8 mouse cellular contexts compared by ENCODE assay signal in the genomic region with DNA sequence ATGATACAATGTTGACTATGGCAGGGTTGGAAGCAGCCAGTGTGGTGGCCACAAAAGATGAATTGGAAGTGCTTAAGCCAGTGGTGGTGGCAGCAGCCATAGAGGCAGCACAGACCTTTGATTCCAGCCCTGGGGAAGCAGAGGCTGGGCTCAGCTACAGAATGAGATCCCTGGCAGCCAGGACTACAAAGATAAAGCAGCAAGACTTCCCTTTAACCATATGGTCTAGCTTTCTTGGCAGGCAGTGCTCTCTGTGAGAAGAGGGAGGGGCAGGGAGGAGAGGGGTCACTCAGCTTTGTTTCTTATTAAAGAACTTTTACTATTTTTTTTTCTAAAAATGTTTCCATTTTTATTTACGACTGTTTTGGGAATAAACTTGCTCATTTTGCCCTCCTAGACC. TPM values are rescaled to one million over a fixed set of nuclear protein-coding genes. Genes with fewer than 3 reads are reported as not detected.
A peak's percentile ranks its signal among the peaks of the same experiment; 100 is the strongest.
DNase-seq lines count a peak whose midpoint lies in the region; ATAC-seq and TF ChIP-seq lines count a peak whose summit lies in the region.

No protein-coding gene starts in this region.

- H3K4me2 ChIP-seq in lung, postnatal 0 days (replicated peaks; ENCODE audit: low read depth, low read length) = no peak overlapping the region
- peak overlapping the region; percentile 10; the same call in 1 of the 2 replicates for H3K4me2 ChIP-seq in hindbrain, embryonic 16.5 days (ENCODE audit: low read length)

- ATAC-seq in lung, postnatal 0 days = no peak
- 0 out of 2 replicates have a peak, but pooled peaks have one; percentile 2 for ATAC-seq in hindbrain, embryonic 16.5 days
- no peak for ATAC-seq in granulocyte monocyte progenitor cell, adult 5-6 weeks (replicated peaks; ENCODE audit: poor library complexity, severe bottlenecking)

- H3K4me1 ChIP-seq in lung, postnatal 0 days (ENCODE audit: insufficient read depth, low read depth, low read length) = 0 out of 2 replicates have a peak, but pooled peaks cover 4% of the 10 kb centered on the region
- peaks cover 19% of the 10 kb centered on the region for H3K4me1 ChIP-seq in hindbrain, embryonic 16.5 days (ENCODE audit: control insufficient read depth, insufficient read depth, low read depth, low read length)

- peak; percentile 53 for DNase-seq in lung, postnatal 0 days (ENCODE audit: low spot score)
- DNase-seq in lung, adult 18-20 months = no peak
- DNase-seq in embryo, embryonic 9.5 days (ENCODE audit: extremely low spot score) = peak; percentile 31
- peak; percentile 24 for DNase-seq in retina, embryonic 14.5 days (ENCODE audit: low spot score)
- no peak for DNase-seq in MN1 (ENCODE audit: low spot score)
- DNase-seq in gastrocnemius, postnatal 10 days = no peak

- no peak overlapping the region for H3K4me3 ChIP-seq in lung, postnatal 0 days (ENCODE audit: low read depth, low read length)
- H3K4me3 ChIP-seq in hindbrain, embryonic 16.5 days (ENCODE audit: low read length) = no peak overlapping the region

- no peaks in the 10 kb centered on the region for H3K36me3 ChIP-seq in lung, postnatal 0 days (ENCODE audit: insufficient read depth, low read length)
- H3K36me3 ChIP-seq in hindbrain, embryonic 16.5 days (ENCODE audit: control insufficient read depth, insufficient read depth, low read length) = no peaks in the 10 kb centered on the region

- no peak overlapping the region for H3K9ac ChIP-seq in lung, postnatal 0 days (replicated peaks; ENCODE audit: low read depth)
- no peak overlapping the region for H3K9ac ChIP-seq in hindbrain, embryonic 16.5 days (ENCODE audit: low read depth, low read length)

- no peak overlapping the region for H3K27ac ChIP-seq in lung, postnatal 0 days (ENCODE audit: low read length)
- peak overlapping the region; percentile 51 for H3K27ac ChIP-seq in hindbrain, embryonic 16.5 days (ENCODE audit: low read depth, low read length)

- TF ChIP-seq CTCF in lung, postnatal 0 days (IDR thresholded peaks at IDR 0.05) = no peak

- WGBS in lung, postnatal 0 days = 63% methylated on average over 1 of the region's 1 CpGs
- WGBS in hindbrain, embryonic 16.5 days = 68% methylated on average over 1 of the region's 1 CpGs

- H3K27me3 ChIP-seq in lung, postnatal 0 days (replicated peaks; ENCODE audit: insufficient read depth, low read length) = no peaks in the 10 kb centered on the region
- H3K27me3 ChIP-seq in hindbrain, embryonic 16.5 days (replicated peaks; ENCODE audit: control insufficient read depth, insufficient read depth, low read length) = no peaks in the 10 kb centered on the region

- H3K9me3 ChIP-seq in lung, postnatal 0 days (ENCODE audit: low read length) = no peaks in the 10 kb centered on the region
- no peaks in the 10 kb centered on the region for H3K9me3 ChIP-seq in hindbrain, embryonic 16.5 days (ENCODE audit: control insufficient read depth, low read length)

- no peak for TF ChIP-seq EP300 in lung, postnatal 0 days (IDR thresholded peaks at IDR 0.05)

RNA-seq across cellular contexts. Expression of a gene that starts 1.4 kb away (rescaled TPM):
- polyA plus RNA-seq in lung, postnatal 0 days (2015; fragmentation: Nextera tagmentation; extraction: Ambion mirVana) = 4.2 and 4.5 TPM in 2 replicates
- polyA plus RNA-seq in hindbrain, embryonic 16.5 days (2015; fragmentation: Nextera tagmentation; extraction: Ambion mirVana) = 4.5 and 5.4 TPM in 2 replicates
- 5.1 and 11.0 TPM in 2 replicates for total RNA-seq in granulocyte monocyte progenitor cell, adult 5-6 weeks (2014; fragmentation: Nextera tagmentation)
- total RNA-seq in granulocyte monocyte progenitor cell, adult 5-6 weeks (2017) = 4.4 and 4.5 TPM in 2 replicates
- 1 to 10 TPM; 1.9 to 3.5 TPM for total RNA-seq in gastrocnemius, postnatal 10 days (2021)

Comparison
In these comparisons a context has a peak if more than half of its experiments do, and no peak if none do; other contexts are left out.
1. DNase-seq: peak in lung, postnatal 0 days (single experiment), embryo, embryonic 9.5 days (single experiment) and retina, embryonic 14.5 days (single experiment); none in lung, adult 18-20 months (0 of 2), MN1 (single experiment) and gastrocnemius, postnatal 10 days (single experiment).